Mouse (Mus musculus) heart, embryonic 12.5 days (tissue): Measurements from ENCODE around the gene Elfn1. TPM values are rescaled to one million over a fixed set of nuclear protein-coding genes. Genes with fewer than 3 reads are reported as not detected.

ENCODE experiments used
- polyA plus RNA-seq: library from polyadenylated mRNA; unstranded; fragments of >200 nt; fragmentation: Nextera tagmentation; extraction: Ambion mirVana; gene quantifications from 2 replicates; pipeline ENCODE4 v1.2.1, GENCODE M21; 2016

The Elfn1 gene
- polyA plus RNA-seq, 1 experiment from 2014 or later, result 0.05 TPM

Other genes starting within 250 kb of the Elfn1 start
- 2.1 and 3.4 TPM in 2 replicates for gene Micall2, start 171.6 kb upstream of the Elfn1 start, polyA plus RNA-seq
- gene Ints1, start 132.3 kb upstream of the Elfn1 start, polyA plus RNA-seq, result 24.2 and 32.7 TPM in 2 replicates
- gene Mafk, start 116.4 kb upstream of the Elfn1 start, polyA plus RNA-seq, result 24.4 and 25.2 TPM in 2 replicates
- 0.41 and 0.42 TPM in 2 replicates for gene Tmem184a, start 88.0 kb upstream of the Elfn1 start, polyA plus RNA-seq
- gene Gm26938, start 81.5 kb upstream of the Elfn1 start, polyA plus RNA-seq, result not detected in 2 replicates
- 39.1 and 42.3 TPM in 2 replicates for gene Psmg3, start 81.1 kb upstream of the Elfn1 start, polyA plus RNA-seq